Mouse (Mus musculus) megakaryocyte, embryonic 14.5 days (primary cell): Measurements from ENCODE around the gene Fgd5.

Experiments
- FLI1 ChIP-seq: IDR thresholded peaks from 2 replicates; pipeline ENCODE4 v1.6.1; 2012; ENCODE audit warnings: low read length, inconsistent platforms, mixed read lengths
- GATA1 ChIP-seq: IDR thresholded peaks from 3 replicates; pipeline ENCODE4 v1.6.1; 2012; ENCODE audit warnings: mixed read lengths, low read length, inconsistent platforms, borderline replicate concordance

DNA sequence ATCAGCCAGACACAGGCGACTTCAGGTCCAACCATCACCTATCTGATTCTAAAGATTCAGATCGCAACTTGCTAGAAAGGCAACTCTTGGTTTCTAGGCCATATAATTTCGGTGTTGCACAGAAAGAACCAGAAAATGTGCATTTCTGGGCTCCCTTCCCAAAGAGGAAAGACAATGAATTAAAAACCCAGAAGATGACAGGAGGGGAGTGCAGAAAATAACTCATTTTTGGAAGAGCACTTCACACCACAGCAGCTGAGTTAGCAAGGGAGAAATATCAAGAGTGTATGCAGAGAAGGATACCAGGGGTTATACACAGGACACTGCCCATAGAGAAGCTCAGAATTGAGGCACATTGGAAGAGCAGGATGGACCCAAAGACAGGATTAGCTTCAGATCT, 106.3 kb downstream of the Fgd5 start:
- TF ChIP-seq GATA1 = no peak
- no peak for TF ChIP-seq FLI1
